Mouse (Mus musculus) embryonic facial prominence, embryonic 10.5 days (tissue): Measurements from ENCODE around the gene Rps8. TPM values are rescaled to one million over a fixed set of nuclear protein-coding genes. Genes with fewer than 3 reads are reported as not detected.
A peak's percentile ranks its signal among the peaks of the same experiment; 100 is the strongest.

Experiments
- DNase-seq: peaks from one replicate; pipeline ENCODE4 v3.0.0-alpha.2; 2017; ENCODE audit warnings: low spot score
- H3K27ac ChIP-seq: fragments of 300-500 bp; sonication (generic); replicated peaks from 2 replicates; pipeline ENCODE4 v1.5.1; 2016; ENCODE audit warnings: mild to moderate bottlenecking
- H3K27me3 ChIP-seq: fragments of 300-500 bp; sonication (generic); replicated peaks from 2 replicates; pipeline ENCODE4 v1.6.1; 2016; ENCODE audit warnings: low read depth, mild to moderate bottlenecking; ENCODE audit not compliant: poor library complexity, severe bottlenecking
- H3K36me3 ChIP-seq: fragments of 300-500 bp; sonication (generic); replicated peaks from 2 replicates; pipeline ENCODE4 v1.6.1; 2016; ENCODE audit warnings: mild to moderate bottlenecking, moderate library complexity
- H3K4me1 ChIP-seq: fragments of 300-500 bp; sonication (generic); 2 replicates; pipeline ENCODE4 v1.6.1; 2016
- H3K4me3 ChIP-seq: fragments of 300-500 bp; sonication (generic); 2 replicates; pipeline ENCODE4 v1.5.1; 2016; ENCODE audit warnings: mild to moderate bottlenecking, moderate library complexity
- H3K9me3 ChIP-seq: fragments of 300-500 bp; sonication (generic); 2 replicates; pipeline ENCODE4 v1.6.1; 2016; ENCODE audit warnings: mild to moderate bottlenecking
- WGBS: fragments of 180-500 bp; shearing (Covaris S2); methylation state at CpG from one replicate; pipeline ENCODE4 v1.1.7; 2016; 5-methylcytosine and 5-hydroxymethylcytosine counted together
- polyA plus RNA-seq: library from polyadenylated mRNA; unstranded; fragments of >200 nt; fragmentation: Nextera tagmentation; extraction: Ambion mirVana; gene quantifications from 2 replicates; pipeline ENCODE4 v1.2.1, GENCODE M21; 2016

Gene Rps8
- polyA plus RNA-seq, 1 experiment from 2014 or later, result 897 TPM

- 73% methylated on average over 7 of the region's 7 CpGs for WGBS
- H3K36me3 ChIP-seq, result peaks cover 5% of the 10 kb centered on the region; the same call in 1 of the 2 replicates
- H3K27ac ChIP-seq, result no peak overlapping the region
- DNase-seq, result no peak
- no peaks in the 10 kb centered on the region for H3K9me3 ChIP-seq
- H3K4me1 ChIP-seq, result peaks cover 18% of the 10 kb centered on the region
- no peak overlapping the region for H3K4me3 ChIP-seq
- H3K27me3 ChIP-seq, result no peaks in the 10 kb centered on the region
Observed at GRCm38 (mm10) chr4:117143023-117143422, 13.0 kb downstream of the Rps8 start.

GRCm38 (mm10) chr4:117140613-117141012, 15.4 kb downstream of the Rps8 start:
- no peaks in the 10 kb centered on the region for H3K9me3 ChIP-seq
- WGBS, result 42% methylated on average over 4 of the region's 4 CpGs
- peaks cover 27% of the 10 kb centered on the region for H3K4me1 ChIP-seq
- no peak for DNase-seq
- H3K27ac ChIP-seq, result no peak overlapping the region
- H3K36me3 ChIP-seq, result no peaks in the 10 kb centered on the region
- H3K27me3 ChIP-seq, result no peaks in the 10 kb centered on the region
- H3K4me3 ChIP-seq, result no peak overlapping the region

- 0 out of 2 replicates have a peak, but pooled peaks cover 3% of the 10 kb centered on the region for H3K27me3 ChIP-seq
- no peaks in the 10 kb centered on the region for H3K9me3 ChIP-seq
- no peak overlapping the region for H3K4me3 ChIP-seq
- H3K4me1 ChIP-seq, result peaks cover 33% of the 10 kb centered on the region
- WGBS, result 4% methylated on average over 2 of the region's 2 CpGs
- DNase-seq, result peak; percentile 53
- no peaks in the 10 kb centered on the region for H3K36me3 ChIP-seq
- H3K27ac ChIP-seq, result no peak overlapping the region
Observed at GRCm38 (mm10) chr4:117139217-117139612, 16.8 kb downstream of the Rps8 start.

DNA sequence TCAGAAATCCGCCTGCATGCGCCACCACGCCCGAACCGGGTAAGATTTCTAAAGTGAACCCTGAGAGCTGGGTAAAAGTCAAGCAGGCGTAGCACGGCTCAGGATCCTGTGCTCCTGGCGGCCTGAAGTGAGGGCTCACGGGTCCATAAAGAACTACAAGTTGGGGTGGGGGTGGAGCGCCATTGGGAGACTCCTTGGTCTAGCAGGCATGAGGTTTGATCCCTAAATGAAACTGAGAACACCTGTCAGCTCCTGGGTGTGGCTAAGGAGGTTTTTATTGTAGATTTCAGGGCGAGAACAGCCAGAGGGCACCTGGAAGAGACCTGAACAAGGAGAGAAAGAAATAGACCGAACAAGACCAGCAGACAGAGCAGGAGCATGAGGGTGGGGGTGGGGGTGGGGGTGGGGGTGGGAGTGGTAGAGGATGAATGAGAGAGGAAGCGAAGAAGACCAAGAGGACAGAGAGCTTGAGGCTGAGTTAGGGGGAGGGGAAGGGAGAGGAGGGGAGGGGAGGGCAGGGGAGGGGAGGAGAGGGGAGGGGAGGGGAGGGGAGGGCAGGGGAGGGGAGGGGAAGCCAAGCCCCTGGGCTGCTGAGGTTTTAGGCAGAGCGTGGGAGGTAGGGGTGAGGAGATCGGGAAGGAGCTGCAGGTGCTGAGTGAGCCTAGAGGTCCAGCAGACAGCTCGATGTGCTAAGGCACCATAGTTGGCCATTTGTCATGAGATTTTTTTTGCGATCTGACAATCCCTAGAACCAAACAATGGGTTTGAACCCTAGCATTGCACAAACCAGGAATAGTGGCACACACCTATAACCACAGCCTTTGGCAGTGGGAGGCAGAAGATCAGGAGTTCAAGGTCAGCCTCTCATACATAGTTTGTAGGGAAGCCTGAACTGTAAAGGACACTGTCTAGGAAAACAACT, 17.5 kb downstream of the Rps8 start:
- peak overlapping the region; percentile 51 for H3K27ac ChIP-seq

GRCm38 (mm10) chr4:117136034-117136433, 20.0 kb downstream of the Rps8 start:
- Histone ChIP-seq H3K36me3 (0 out of 2 replicates have a peak, but pooled peaks cover 7% of the 10 kb centered on the region), H3K27ac (no peak overlapping the region), H3K27me3 (peaks cover 29% of the 10 kb centered on the region), H3K4me1 (peaks cover 56% of the 10 kb centered on the region), H3K9me3 (no peaks in the 10 kb centered on the region), H3K4me3 (no peak overlapping the region)
- no peak for DNase-seq
- WGBS, result 17% methylated on average over 8 of the region's 8 CpGs

More for the DNA sequence above, 17.5 kb downstream of the Rps8 start:
- H3K4me3 ChIP-seq, result no peak overlapping the region
- H3K4me1 ChIP-seq, result peaks cover 37% of the 10 kb centered on the region
- no peak for DNase-seq
- no peaks in the 10 kb centered on the region for H3K36me3 ChIP-seq
- H3K27me3 ChIP-seq, result peaks cover 4% of the 10 kb centered on the region
- 71% methylated on average over 16 of the region's 17 CpGs for WGBS
- H3K9me3 ChIP-seq, result no peaks in the 10 kb centered on the region

- no peak overlapping the region for H3K27ac ChIP-seq
- peaks cover 42% of the 10 kb centered on the region for H3K27me3 ChIP-seq
- WGBS, result 30% methylated on average over 2 of the region's 2 CpGs
- H3K4me3 ChIP-seq, result peak overlapping the region; percentile 92
- DNase-seq, result no peak
- no peaks in the 10 kb centered on the region for H3K9me3 ChIP-seq
- H3K4me1 ChIP-seq, result peaks cover 62% of the 10 kb centered on the region
- peaks cover 19% of the 10 kb centered on the region for H3K36me3 ChIP-seq
Observed at GRCm38 (mm10) chr4:117134601-117134995, 21.4 kb downstream of the Rps8 start.

DNA sequence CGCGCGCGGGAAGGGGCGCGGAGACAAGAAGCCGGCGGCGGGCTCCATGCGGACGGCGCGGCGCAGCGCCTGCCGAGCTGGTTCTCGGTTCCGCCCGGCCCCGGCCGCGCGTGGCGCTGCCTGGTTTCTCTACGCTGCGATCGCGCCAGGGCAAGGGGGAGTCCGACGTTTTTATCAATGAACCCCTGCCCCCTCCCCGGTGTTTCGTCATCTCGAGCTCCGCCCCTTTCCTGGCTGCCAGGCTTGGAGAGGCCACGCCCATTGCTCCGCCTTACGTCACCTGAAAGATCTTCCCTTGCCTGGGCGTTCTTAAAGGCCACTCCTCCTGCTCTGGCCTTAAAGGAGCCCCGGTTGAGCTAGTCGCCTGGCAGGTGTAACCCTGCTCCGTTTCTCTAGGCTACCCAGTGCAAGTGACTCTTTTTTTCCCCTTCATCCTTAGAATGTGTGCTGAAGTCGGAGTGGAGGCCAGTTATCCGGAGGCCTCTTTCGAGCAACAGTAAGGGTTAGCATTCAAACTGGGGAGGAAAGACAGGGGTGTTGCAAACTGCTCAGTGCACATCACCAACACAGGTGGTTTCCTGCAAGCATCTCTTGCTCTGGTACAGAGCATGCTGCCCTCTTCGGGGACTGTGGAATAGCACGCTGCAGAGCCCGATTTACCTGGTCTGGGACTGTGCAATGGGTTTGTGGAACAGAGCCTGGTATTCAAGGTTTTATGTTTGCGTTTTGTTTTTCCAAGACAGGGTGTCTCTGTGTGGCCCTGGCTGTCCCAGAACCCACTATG, 22.0 kb downstream of the Rps8 start, which contains the start of gene Plk3:
TSS of gene Plk3 (minus strand) at position 147 of the 784 bp plus-strand sequence.
- H3K4me1 ChIP-seq, result peaks cover 61% of the 10 kb centered on the region
- WGBS, result 2% methylated on average over 48 of the region's 48 CpGs
- H3K36me3 ChIP-seq, result peaks cover 24% of the 10 kb centered on the region
- peak within 1 kb of the TSS; percentile 83 for H3K27ac ChIP-seq
- DNase-seq, result peak; percentile 96
- no peaks in the 10 kb centered on the region for H3K9me3 ChIP-seq
- H3K27me3 ChIP-seq, result peaks cover 45% of the 10 kb centered on the region
- peak within 1 kb of the TSS; percentile 92 for H3K4me3 ChIP-seq

DNA sequence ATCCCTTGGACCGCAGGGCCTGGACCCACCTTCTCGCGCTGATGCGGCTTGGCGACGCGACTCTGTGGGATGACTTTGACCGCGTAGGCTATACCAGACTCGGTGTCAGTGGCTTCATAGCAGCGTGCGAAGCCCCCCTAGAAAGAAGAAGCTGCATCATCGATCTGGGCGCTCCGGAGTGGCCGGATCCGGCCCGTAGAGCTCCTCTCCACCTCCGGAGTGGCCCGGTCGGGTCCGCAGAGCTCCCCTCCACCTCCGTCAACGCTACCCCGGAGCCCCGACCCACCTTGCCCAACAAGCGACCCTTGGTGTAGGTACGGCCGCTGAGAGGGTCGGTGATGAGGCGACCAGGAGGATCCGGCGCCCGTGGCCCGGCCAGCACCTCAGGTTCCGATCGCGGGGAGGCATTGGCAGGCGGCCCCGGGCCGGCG, 22.7 kb downstream of the Rps8 start:
- H3K27me3 ChIP-seq, result peaks cover 45% of the 10 kb centered on the region
- WGBS, result under 1% methylated on average over 42 of the region's 42 CpGs
- H3K9me3 ChIP-seq, result no peaks in the 10 kb centered on the region
- H3K36me3 ChIP-seq, result peaks cover 30% of the 10 kb centered on the region
- H3K4me3 ChIP-seq, result peak overlapping the region; percentile 92
- DNase-seq, result no peak
- peak overlapping the region; percentile 83 for H3K27ac ChIP-seq
- peaks cover 54% of the 10 kb centered on the region for H3K4me1 ChIP-seq

DNA sequence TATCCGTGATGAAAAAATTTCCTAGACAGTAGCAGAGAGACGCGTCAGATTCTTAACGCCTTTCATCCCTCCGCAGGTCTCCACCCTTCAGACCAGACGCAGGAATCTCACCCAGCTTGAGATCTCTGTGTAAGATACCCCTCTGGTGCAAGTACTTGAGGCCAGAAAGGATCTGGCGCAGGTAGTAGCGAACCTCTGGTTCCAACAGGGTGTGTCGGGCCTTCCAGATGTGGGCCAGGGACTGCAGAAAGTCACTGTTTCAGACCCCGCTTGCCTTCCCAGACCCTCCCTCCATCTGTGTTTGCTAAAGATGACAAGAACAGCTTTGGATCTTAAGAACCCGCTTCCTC, 23.3 kb downstream of the Rps8 start:
- H3K4me3 ChIP-seq, result peak overlapping the region; percentile 92
- 0 out of 2 replicates have a peak overlapping the region, but pooled peaks have one; percentile 2 for H3K27ac ChIP-seq
- WGBS, result 3% methylated on average over 11 of the region's 11 CpGs
- peaks cover 36% of the 10 kb centered on the region for H3K36me3 ChIP-seq
- H3K4me1 ChIP-seq, result peaks cover 52% of the 10 kb centered on the region
- H3K9me3 ChIP-seq, result no peaks in the 10 kb centered on the region
- peaks cover 45% of the 10 kb centered on the region for H3K27me3 ChIP-seq
- no peak for DNase-seq

DNA sequence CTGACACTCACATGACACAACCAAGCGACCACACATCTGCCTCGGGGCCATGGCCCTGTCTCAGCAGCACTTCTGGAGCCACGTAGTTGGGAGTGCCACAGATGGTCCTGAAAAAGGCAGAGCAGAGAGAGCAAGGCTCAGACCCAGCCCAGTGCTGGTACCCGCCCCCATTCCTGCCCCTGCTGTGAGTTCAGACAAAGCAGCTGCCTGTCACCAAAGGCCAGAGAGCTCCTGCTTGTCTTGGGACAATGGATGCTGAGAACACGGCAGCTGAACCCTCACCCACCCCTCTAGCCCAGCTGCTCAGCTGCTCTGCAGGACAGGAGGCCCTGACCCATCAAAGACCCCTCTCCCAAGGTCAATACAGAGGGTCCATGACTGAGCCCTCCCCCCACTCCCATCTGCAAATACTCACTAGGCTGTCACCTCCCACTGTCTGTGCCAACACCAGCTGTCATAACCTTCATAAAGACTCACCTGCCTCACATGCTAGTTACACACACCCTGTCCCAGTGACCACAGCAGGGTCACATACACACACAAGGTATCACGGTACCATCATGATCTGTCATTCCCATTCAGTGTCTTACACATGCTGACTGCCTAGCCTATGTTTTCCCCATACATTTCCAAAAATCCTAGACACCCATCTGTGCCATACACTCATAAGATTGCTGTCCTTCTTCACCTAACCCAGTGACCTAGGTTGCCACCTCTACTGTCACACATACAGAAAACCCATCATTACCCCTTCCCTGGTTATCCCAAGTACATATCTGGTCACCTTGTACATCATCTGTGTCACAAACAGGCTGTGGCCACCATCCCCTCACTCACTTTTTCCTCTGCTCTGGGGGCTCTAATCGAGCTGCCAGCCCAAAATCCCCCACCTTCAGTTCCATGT, 23.9 kb downstream of the Rps8 start:
- 6% methylated on average over 7 of the region's 7 CpGs for WGBS
- H3K27me3 ChIP-seq, result peaks cover 45% of the 10 kb centered on the region
- peak overlapping the region; percentile 92 for H3K4me3 ChIP-seq
- H3K4me1 ChIP-seq, result peaks cover 52% of the 10 kb centered on the region
- peak overlapping the region; percentile 49 for H3K27ac ChIP-seq
- H3K36me3 ChIP-seq, result peaks cover 37% of the 10 kb centered on the region
- DNase-seq, result peak; percentile 72
- H3K9me3 ChIP-seq, result no peaks in the 10 kb centered on the region

GRCm38 (mm10) chr4:117131198-117131597, 24.8 kb downstream of the Rps8 start:
- Histone ChIP-seq H3K27ac (peak overlapping the region; percentile 49), H3K4me3 (peak overlapping the region; percentile 92), H3K9me3 (no peaks in the 10 kb centered on the region), H3K4me1 (peaks cover 56% of the 10 kb centered on the region), H3K27me3 (peaks cover 45% of the 10 kb centered on the region), H3K36me3 (peaks cover 37% of the 10 kb centered on the region)
- no peak for DNase-seq
- 68% methylated on average over 6 of the region's 6 CpGs for WGBS

GRCm38 (mm10) chr4:117130790-117131189, 25.3 kb downstream of the Rps8 start:
- no peak for DNase-seq

More at GRCm38 (mm10) chr4:117130790-117131189, 25.3 kb downstream of the Rps8 start:
- Histone ChIP-seq H3K4me1 (peaks cover 56% of the 10 kb centered on the region), H3K36me3 (peaks cover 37% of the 10 kb centered on the region), H3K4me3 (peak overlapping the region; percentile 92), H3K27ac (no peak overlapping the region), H3K9me3 (no peaks in the 10 kb centered on the region), H3K27me3 (peaks cover 45% of the 10 kb centered on the region)
- WGBS, result 61% methylated on average over 6 of the region's 6 CpGs
